Mouse (Mus musculus) splenic B cell, adult 2 months (primary cell): ENCODE results near the gene Ppp1r14d.

Experiments
- DNase-seq: peaks from one replicate; pipeline ENCODE4 v3.0.0-alpha.2; 2011; ENCODE audit warnings: low read depth, low spot score
- H3K27me3 ChIP-seq: 2 replicates; pipeline ENCODE4 v1.6.1; 2012; ENCODE audit warnings: mild to moderate bottlenecking, low read length, moderate library complexity, mixed read lengths; ENCODE audit not compliant: control insufficient read depth, poor library complexity, insufficient read depth, severe bottlenecking
- H3K36me3 ChIP-seq: 2 replicates; pipeline ENCODE4 v1.6.1; 2012; ENCODE audit warnings: mild to moderate bottlenecking, low read length, moderate library complexity, mixed read lengths; ENCODE audit not compliant: control insufficient read depth, poor library complexity, insufficient read depth, severe bottlenecking

The Ppp1r14d gene

GRCm38 (mm10) chr2:119172446-119172845 lies 57.3 kb downstream of the Ppp1r14d start:
- peaks cover 3% of the 10 kb centered on the region; the same call in 1 of the 2 replicates for H3K27me3 ChIP-seq
- no peak for DNase-seq
- H3K36me3 ChIP-seq = peaks cover 1% of the 10 kb centered on the region

- Histone ChIP-seq H3K27me3 (peaks cover 3% of the 10 kb centered on the region), H3K36me3 (peaks cover 1% of the 10 kb centered on the region)
- no peak for DNase-seq
Measured at GRCm38 (mm10) chr2:119171574-119171973, 58.1 kb downstream of the Ppp1r14d start.

- no peaks in the 10 kb centered on the region; the same call in 1 of the 2 replicates for H3K36me3 ChIP-seq
- H3K27me3 ChIP-seq = peaks cover 3% of the 10 kb centered on the region
- DNase-seq = no peak
Measured at GRCm38 (mm10) chr2:119170282-119170681, 59.4 kb downstream of the Ppp1r14d start.
